Mouse (Mus musculus): ENCODE data around the gene Chrnd.

The Chrnd gene

GRCm38 (mm10) chr1:87190429-87190828, at the start of gene Chrnd:
TSS of gene Chrnd (plus strand) at chr1:87190607.
- no peak for DNase-seq (ENCODE audit: low read depth, low spot score)

- no peak for DNase-seq (ENCODE audit: low read depth, low spot score)
These were observed 48.9 kb upstream of the Chrnd start for GRCm38 (mm10) chr1:87141550-87141949.

GRCm38 (mm10) chr1:87142456-87142855, 48.0 kb upstream of the Chrnd start:
- no peak for DNase-seq (ENCODE audit: low read depth, low spot score)

- no peak for DNase-seq (ENCODE audit: low read depth, low spot score)
These were observed 47.3 kb upstream of the Chrnd start for GRCm38 (mm10) chr1:87143141-87143540.

- no peak for DNase-seq (ENCODE audit: low read depth, low spot score)
These were observed 41.0 kb upstream of the Chrnd start for GRCm38 (mm10) chr1:87149422-87149821.

GRCm38 (mm10) chr1:87151286-87151685, 39.1 kb upstream of the Chrnd start:
- no peak for DNase-seq (ENCODE audit: low read depth, low spot score)

- no peak for DNase-seq (ENCODE audit: low read depth, low spot score)
These were observed 36.5 kb upstream of the Chrnd start for GRCm38 (mm10) chr1:87153776-87154500.

- DNase-seq (ENCODE audit: low read depth, low spot score): no peak
These were observed 35.8 kb upstream of the Chrnd start for GRCm38 (mm10) chr1:87154501-87155120.

GRCm38 (mm10) chr1:87155531-87156198, 34.7 kb upstream of the Chrnd start:
- DNase-seq (ENCODE audit: low read depth, low spot score): no peak

- no peak for DNase-seq (ENCODE audit: low read depth, low spot score)
These were observed 34.2 kb upstream of the Chrnd start, which contains the start of gene Ecel1 for GRCm38 (mm10) chr1:87156199-87156587. TSS of gene Ecel1 (minus strand) at chr1:87156521.

- no peak for DNase-seq (ENCODE audit: low read depth, low spot score)
These were observed 31.0 kb upstream of the Chrnd start for GRCm38 (mm10) chr1:87159396-87159795.

- DNase-seq (ENCODE audit: low read depth, low spot score): no peak
These were observed 26.1 kb upstream of the Chrnd start for GRCm38 (mm10) chr1:87164164-87164795.

GRCm38 (mm10) chr1:87164796-87165184, 25.6 kb upstream of the Chrnd start:
- DNase-seq (ENCODE audit: low read depth, low spot score): no peak

GRCm38 (mm10) chr1:87170458-87170857, 19.9 kb upstream of the Chrnd start:
- no peak for DNase-seq (ENCODE audit: low read depth, low spot score)

- DNase-seq (ENCODE audit: low read depth, low spot score): no peak
These were observed 19.1 kb upstream of the Chrnd start for GRCm38 (mm10) chr1:87171312-87171711.

GRCm38 (mm10) chr1:87172316-87172715, 18.1 kb upstream of the Chrnd start:
- no peak for DNase-seq (ENCODE audit: low read depth, low spot score)

GRCm38 (mm10) chr1:87174006-87174955, 16.1 kb upstream of the Chrnd start:
- no peak for DNase-seq (ENCODE audit: low read depth, low spot score)

- DNase-seq (ENCODE audit: low read depth, low spot score): peak; percentile 48
These were observed 14.5 kb upstream of the Chrnd start for GRCm38 (mm10) chr1:87175852-87176292.

- no peak for DNase-seq (ENCODE audit: low read depth, low spot score)
These were observed 9.5 kb upstream of the Chrnd start for GRCm38 (mm10) chr1:87180896-87181295.

GRCm38 (mm10) chr1:87183013-87183412, 7.4 kb upstream of the Chrnd start, which contains the start of gene Prss56:
TSS of gene Prss56 (plus strand) at chr1:87183313.
- DNase-seq (ENCODE audit: low read depth, low spot score): no peak
